Mouse (Mus musculus): ENCODE measurements around the gene Krt18. TPM values are rescaled to one million over a fixed set of nuclear protein-coding genes. Genes with fewer than 3 reads are reported as not detected.
"Not testable (repeated sequence)": the region's sequence is repeated elsewhere in the genome, so short reads cannot be mapped to it uniquely, and the experiment has no call there.

The Krt18 gene
- total and polyA plus RNA-seq, 3 experiments = not detected

DNA sequence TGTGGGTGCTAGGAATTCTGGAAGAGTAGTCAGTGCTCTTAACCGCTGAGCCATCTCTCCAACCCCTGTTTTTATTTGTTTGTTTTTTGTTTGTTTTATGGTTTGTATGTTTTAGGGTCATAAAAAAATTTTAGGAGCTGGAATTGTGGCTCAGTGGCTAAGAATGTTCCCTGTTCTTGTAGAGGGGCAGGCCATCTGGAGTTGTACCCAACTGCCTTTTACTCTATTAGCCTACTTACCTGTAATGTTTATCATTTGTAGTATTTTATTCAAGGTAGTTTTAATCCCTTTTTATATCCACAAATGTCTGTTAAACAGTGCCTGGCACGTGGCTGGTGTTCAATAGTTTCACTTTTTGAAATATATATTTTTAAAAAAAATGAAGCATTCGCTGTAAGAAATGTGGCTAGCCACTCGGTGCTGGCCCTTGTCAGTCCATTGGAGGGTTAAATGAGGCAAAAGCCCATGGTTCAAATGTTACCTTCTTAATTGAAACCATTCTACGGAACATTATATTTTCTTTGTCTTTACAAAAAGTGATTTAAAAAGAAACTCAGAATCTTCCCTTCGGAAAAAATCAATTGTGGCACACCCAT is 45.1 kb downstream of the Krt18 start:
- H3K9me3 ChIP-seq (replicated peaks) = no peaks in the 10 kb centered on the region
- no peak for TF ChIP-seq GATA2 (IDR thresholded peaks at IDR 0.05; ENCODE audit: borderline replicate concordance, low read depth, low read length)
- TF ChIP-seq GATA1 (IDR thresholded peaks at IDR 0.05; ENCODE audit: borderline replicate concordance, low read length) = no peak
- no peak for TF ChIP-seq POLR2AphosphoS5 (IDR thresholded peaks at IDR 0.05; ENCODE audit: insufficient replicate concordance, low read depth, low read length)
- no peak for TF ChIP-seq TAL1 (conservative IDR thresholded peaks at IDR 0.05; ENCODE audit: low read depth, low read length)
- DNase-seq (ENCODE audit: low spot score) = no peak
- H3K4me1 ChIP-seq (ENCODE audit: insufficient read depth, low read depth, low read length) = peaks cover 32% of the 10 kb centered on the region
- peaks cover 18% of the 10 kb centered on the region for H3K36me3 ChIP-seq (replicated peaks)
- H3K4me3 ChIP-seq (ENCODE audit: low read depth, low read length) = peak overlapping the region; percentile 97
- ATAC-seq (ENCODE audit: extremely low read depth, insufficient number of reproducible peaks, low FRiP score, poor library complexity, severe bottlenecking) = no peak
- H3K27me3 ChIP-seq (ENCODE audit: insufficient read depth, low read length) = peaks cover 16% of the 10 kb centered on the region

GRCm38 (mm10) chr15:102073559-102074069 is 45.6 kb downstream of the Krt18 start, which contains the start of gene Eif4b:
Eif4b (plus strand) TSS chr15:102073773.
- Histone ChIP-seq H3K27me3 (ENCODE audit: insufficient read depth, low read length) (peaks cover 11% of the 10 kb centered on the region), H3K4me1 (ENCODE audit: insufficient read depth, low read depth, low read length) (peaks cover 37% of the 10 kb centered on the region), H3K4me3 (ENCODE audit: low read depth, low read length) (peak within 1 kb of the TSS; percentile 97), H3K9me3 (replicated peaks) (no peaks in the 10 kb centered on the region), H3K36me3 (replicated peaks) (peaks cover 22% of the 10 kb centered on the region)
- DNase-seq (ENCODE audit: low spot score) = peak; percentile 95
- TF ChIP-seq TAL1 (conservative IDR thresholded peaks at IDR 0.05; ENCODE audit: low read depth, low read length) (no peak), GATA2 (IDR thresholded peaks at IDR 0.05; ENCODE audit: borderline replicate concordance, low read depth, low read length) (no peak), GATA1 (IDR thresholded peaks at IDR 0.05; ENCODE audit: borderline replicate concordance, low read length) (no peak), CTCF (IDR thresholded peaks at IDR 0.05; ENCODE audit: low read depth, low read length) (no peak), POLR2AphosphoS5 (IDR thresholded peaks at IDR 0.05; ENCODE audit: insufficient replicate concordance, low read depth, low read length) (no peak)
- peak; percentile 82 for ATAC-seq (ENCODE audit: extremely low read depth, insufficient number of reproducible peaks, low FRiP score, poor library complexity, severe bottlenecking)

GRCm38 (mm10) chr15:102074070-102074731 is 46.2 kb downstream of the Krt18 start:
- Histone ChIP-seq H3K4me3 (ENCODE audit: low read depth, low read length) (peak overlapping the region; percentile 97), H3K27me3 (ENCODE audit: insufficient read depth, low read length) (peaks cover 8% of the 10 kb centered on the region; the same call in 1 of the 2 replicates), H3K9me3 (replicated peaks) (no peaks in the 10 kb centered on the region), H3K36me3 (replicated peaks) (peaks cover 28% of the 10 kb centered on the region), H3K4me1 (ENCODE audit: insufficient read depth, low read depth, low read length) (peaks cover 40% of the 10 kb centered on the region)
- TF ChIP-seq TAL1 (conservative IDR thresholded peaks at IDR 0.05; ENCODE audit: low read depth, low read length) (no peak), POLR2AphosphoS5 (IDR thresholded peaks at IDR 0.05; ENCODE audit: insufficient replicate concordance, low read depth, low read length) (no peak), CTCF (IDR thresholded peaks at IDR 0.05; ENCODE audit: low read depth, low read length) (no peak), GATA2 (IDR thresholded peaks at IDR 0.05; ENCODE audit: borderline replicate concordance, low read depth, low read length) (no peak), GATA1 (IDR thresholded peaks at IDR 0.05; ENCODE audit: borderline replicate concordance, low read length) (no peak)
- DNase-seq (ENCODE audit: low spot score) (peak; percentile 59), ATAC-seq (ENCODE audit: extremely low read depth, insufficient number of reproducible peaks, low FRiP score, poor library complexity, severe bottlenecking) (0 out of 2 replicates have a peak, but pooled peaks have one; percentile 5)

DNA sequence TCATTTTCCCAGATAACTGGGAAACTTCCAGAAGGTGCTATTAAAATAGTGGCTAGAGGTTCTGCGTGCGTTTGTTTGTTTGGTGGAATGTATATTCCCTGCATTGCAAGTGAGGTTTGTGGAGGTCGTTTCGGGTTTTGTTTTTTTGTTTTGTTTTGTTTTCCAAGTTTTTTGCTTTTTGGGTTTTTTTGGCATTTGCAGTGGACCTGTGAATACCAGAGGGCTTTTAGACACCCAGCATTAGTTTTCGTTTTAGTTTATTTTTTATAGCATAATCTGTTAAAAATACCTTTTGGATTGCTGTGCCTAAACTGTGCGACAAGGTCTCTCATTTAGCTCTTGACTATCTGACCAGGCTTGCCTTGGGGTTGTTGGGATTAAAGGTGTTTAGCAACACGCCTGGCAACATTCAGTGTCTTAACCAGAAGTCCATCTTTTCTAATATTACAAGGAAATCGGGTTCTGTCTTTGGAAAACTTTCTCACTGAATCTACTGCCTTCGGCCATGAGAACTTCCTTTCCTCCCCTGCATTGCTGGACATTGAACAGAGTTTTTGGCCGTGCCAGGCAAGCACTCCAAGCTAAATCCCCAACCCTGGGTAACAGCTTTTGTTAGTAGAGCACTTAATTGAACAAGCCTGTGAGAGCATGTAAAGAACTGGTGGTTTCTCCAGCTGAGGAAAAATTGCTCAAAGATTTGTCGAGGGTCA is 47.1 kb downstream of the Krt18 start:
- peaks cover 31% of the 10 kb centered on the region for H3K36me3 ChIP-seq (replicated peaks)
- peaks cover 39% of the 10 kb centered on the region for H3K4me1 ChIP-seq (ENCODE audit: insufficient read depth, low read depth, low read length)

GRCm38 (mm10) chr15:102077111-102077677 is 49.2 kb downstream of the Krt18 start:
- H3K4me1 ChIP-seq (ENCODE audit: insufficient read depth, low read depth, low read length) = peaks cover 45% of the 10 kb centered on the region
- ATAC-seq (ENCODE audit: extremely low read depth, insufficient number of reproducible peaks, low FRiP score, poor library complexity, severe bottlenecking) = no peak
- no peak for DNase-seq (ENCODE audit: low spot score)

More for the DNA sequence above, 47.1 kb downstream of the Krt18 start:
- TF ChIP-seq TAL1 (conservative IDR thresholded peaks at IDR 0.05; ENCODE audit: low read depth, low read length) (no peak), GATA2 (IDR thresholded peaks at IDR 0.05; ENCODE audit: borderline replicate concordance, low read depth, low read length) (no peak), GATA1 (IDR thresholded peaks at IDR 0.05; ENCODE audit: borderline replicate concordance, low read length) (no peak), POLR2AphosphoS5 (IDR thresholded peaks at IDR 0.05; ENCODE audit: insufficient replicate concordance, low read depth, low read length) (no peak), CTCF (IDR thresholded peaks at IDR 0.05; ENCODE audit: low read depth, low read length) (no peak)
- Histone ChIP-seq H3K27me3 (ENCODE audit: insufficient read depth, low read length) (0 out of 2 replicates have a peak, but pooled peaks cover 3% of the 10 kb centered on the region), H3K4me3 (ENCODE audit: low read depth, low read length) (peak overlapping the region; percentile 97), H3K9me3 (replicated peaks) (no peaks in the 10 kb centered on the region)
- no peak for ATAC-seq (ENCODE audit: extremely low read depth, insufficient number of reproducible peaks, low FRiP score, poor library complexity, severe bottlenecking)
- DNase-seq (ENCODE audit: low spot score) = no peak

GRCm38 (mm10) chr15:102079221-102079620 is 51.2 kb downstream of the Krt18 start:
- Histone ChIP-seq H3K36me3 (replicated peaks) (peaks cover 72% of the 10 kb centered on the region), H3K9me3 (replicated peaks) (no peaks in the 10 kb centered on the region), H3K4me1 (ENCODE audit: insufficient read depth, low read depth, low read length) (peaks cover 60% of the 10 kb centered on the region), H3K4me3 (ENCODE audit: low read depth, low read length) (no peak overlapping the region; the same call in 1 of the 2 replicates), H3K27me3 (ENCODE audit: insufficient read depth, low read length) (no peaks in the 10 kb centered on the region)
- TF ChIP-seq TAL1 (conservative IDR thresholded peaks at IDR 0.05; ENCODE audit: low read depth, low read length) = no peak
- no peak for TF ChIP-seq POLR2AphosphoS5 (IDR thresholded peaks at IDR 0.05; ENCODE audit: insufficient replicate concordance, low read depth, low read length)
- no peak for TF ChIP-seq GATA2 (IDR thresholded peaks at IDR 0.05; ENCODE audit: borderline replicate concordance, low read depth, low read length)
- no peak for TF ChIP-seq CTCF (IDR thresholded peaks at IDR 0.05; ENCODE audit: low read depth, low read length)
- no peak for TF ChIP-seq GATA1 (IDR thresholded peaks at IDR 0.05; ENCODE audit: borderline replicate concordance, low read length)
- no peak for DNase-seq (ENCODE audit: low spot score)
- no peak for ATAC-seq (ENCODE audit: extremely low read depth, insufficient number of reproducible peaks, low FRiP score, poor library complexity, severe bottlenecking)

More at GRCm38 (mm10) chr15:102077111-102077677, 49.2 kb downstream of the Krt18 start:
- Histone ChIP-seq H3K27me3 (ENCODE audit: insufficient read depth, low read length) (no peaks in the 10 kb centered on the region), H3K36me3 (replicated peaks) (peaks cover 52% of the 10 kb centered on the region), H3K4me3 (ENCODE audit: low read depth, low read length) (no peak overlapping the region; the same call in 1 of the 2 replicates), H3K9me3 (replicated peaks) (no peaks in the 10 kb centered on the region)
- no peak for TF ChIP-seq CTCF (IDR thresholded peaks at IDR 0.05; ENCODE audit: low read depth, low read length)

GRCm38 (mm10) chr15:102079924-102080323 is 51.9 kb downstream of the Krt18 start:
- not testable (repeated sequence) for H3K4me3 ChIP-seq (ENCODE audit: low read depth, low read length); H3K9me3 ChIP-seq (replicated peaks); ATAC-seq (ENCODE audit: extremely low read depth, insufficient number of reproducible peaks, low FRiP score, poor library complexity, severe bottlenecking); DNase-seq (ENCODE audit: low spot score); H3K27me3 ChIP-seq (ENCODE audit: insufficient read depth, low read length)
- Histone ChIP-seq H3K36me3 (replicated peaks) (peaks cover 76% of the 10 kb centered on the region), H3K4me1 (ENCODE audit: insufficient read depth, low read depth, low read length) (peaks cover 64% of the 10 kb centered on the region)
